In the genomic region with DNA sequence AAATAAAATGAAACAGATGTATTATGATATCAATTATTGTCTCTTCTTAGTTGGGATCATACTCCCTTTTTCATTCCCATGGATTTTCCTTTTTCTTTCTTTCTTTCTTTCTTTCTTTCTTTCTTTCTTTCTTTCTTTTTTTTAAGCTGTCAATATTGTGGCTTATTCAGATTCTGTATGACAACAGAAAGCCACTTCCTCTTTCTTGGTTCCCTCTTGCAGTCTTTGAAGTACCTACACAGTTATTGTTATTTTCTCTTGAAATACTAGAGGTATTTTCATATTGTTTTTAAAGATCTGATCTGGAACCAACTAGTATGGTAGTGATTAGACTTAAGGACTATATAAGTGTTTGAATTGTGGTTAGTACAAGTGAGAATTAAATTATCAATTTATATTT, we compare ENCODE assay signal across 17 mouse cellular contexts.
"Had no signal": no experiment of that assay in that cellular context is flagged by ENCODE, and none has a peak within 500 bp of the region (broad histone marks: within the 10 kb centered on the region; RNA-seq: fewer than 3 reads in every experiment).

No protein-coding gene starts in this region.

- H3K27me3 ChIP-seq: limb, embryonic 12.5 days; limb, embryonic 15.5 days; liver, embryonic 13.5 days; megakaryocyte, embryonic 14.5 days; stomach, embryonic 15.5 days had no signal

- DNase-seq: kidney, adult 9 months; kidney, postnatal 14 days; kidney, postnatal 4 days; left cerebral cortex, postnatal 4 days; liver, embryonic 13.5 days; lung, adult 2 months; lung, postnatal 14 days; lung, postnatal 4 days; midbrain, embryonic 14.5 days; right cerebral cortex, adult 18-20 months; right cerebral cortex, postnatal 14 days; right cerebral cortex, postnatal 4 days; thymus, postnatal 25 days had no signal

- H3K4me1 ChIP-seq: limb, embryonic 12.5 days; limb, embryonic 15.5 days; liver, embryonic 13.5 days; megakaryocyte, embryonic 14.5 days; stomach, embryonic 15.5 days had no signal

- H3K36me3 ChIP-seq: limb, embryonic 12.5 days; limb, embryonic 15.5 days; liver, embryonic 13.5 days; stomach, embryonic 15.5 days had no signal

- H3K27ac ChIP-seq: limb, embryonic 12.5 days; limb, embryonic 15.5 days; liver, embryonic 13.5 days; stomach, embryonic 15.5 days had no signal

- H3K9ac ChIP-seq: limb, embryonic 12.5 days; limb, embryonic 15.5 days; liver, embryonic 13.5 days; stomach, embryonic 15.5 days had no signal

- H3K9me3 ChIP-seq: limb, embryonic 12.5 days; limb, embryonic 15.5 days; liver, embryonic 13.5 days; megakaryocyte, embryonic 14.5 days; stomach, embryonic 15.5 days had no signal

- H3K4me3 ChIP-seq: limb, embryonic 12.5 days; limb, embryonic 15.5 days; liver, embryonic 13.5 days; megakaryocyte, embryonic 14.5 days; stomach, embryonic 15.5 days had no signal
